Mouse (Mus musculus): ENCODE results near the gene Krtap7-1. TPM values are rescaled to one million over a fixed set of nuclear protein-coding genes. Genes with fewer than 3 reads are reported as not detected.

Krtap7-1 gene
- not detected in 2 replicates for polyA plus RNA-seq (2016; fragmentation: Nextera tagmentation; extraction: Ambion mirVana)

GRCm38 (mm10) chr16:89508223-89508622 lies at the start of gene Krtap7-1:
Gene Krtap7-1 (minus strand): TSS chr16:89508323.
- no peak within 1 kb of the TSS for H3K27ac ChIP-seq
- peaks cover 13% of the 10 kb centered on the region; the same call in 1 of the 2 replicates for H3K9me3 ChIP-seq (replicated peaks)
- no peak within 1 kb of the TSS for H3K4me3 ChIP-seq
- ATAC-seq = no peak
- no peaks in the 10 kb centered on the region for H3K4me1 ChIP-seq
- 72% methylated on average over 4 of the region's 4 CpGs for WGBS (ENCODE audit: insufficient replicate concordance)
- no peak within 1 kb of the TSS for H3K9ac ChIP-seq
- H3K4me2 ChIP-seq = no peak within 1 kb of the TSS
- no peaks in the 10 kb centered on the region for H3K36me3 ChIP-seq
- H3K27me3 ChIP-seq (replicated peaks) = no peaks in the 10 kb centered on the region

GRCm38 (mm10) chr16:89550298-89550697 lies 42.2 kb upstream of the Krtap7-1 start:
- ATAC-seq = no peak
- no peak overlapping the region for H3K4me3 ChIP-seq
- no peak overlapping the region for H3K9ac ChIP-seq
- no peaks in the 10 kb centered on the region for H3K9me3 ChIP-seq (replicated peaks)
- H3K27me3 ChIP-seq (replicated peaks) = no peaks in the 10 kb centered on the region
- no peak overlapping the region for H3K4me2 ChIP-seq
- no peaks in the 10 kb centered on the region for H3K4me1 ChIP-seq
- no peaks in the 10 kb centered on the region for H3K36me3 ChIP-seq
- H3K27ac ChIP-seq = no peak overlapping the region

- no peaks in the 10 kb centered on the region for H3K4me1 ChIP-seq
- no peak overlapping the region for H3K9ac ChIP-seq
- no peaks in the 10 kb centered on the region for H3K27me3 ChIP-seq (replicated peaks)
- H3K4me2 ChIP-seq = no peak overlapping the region
- WGBS (ENCODE audit: insufficient replicate concordance) = 63% methylated on average over 5 of the region's 5 CpGs
- no peak overlapping the region for H3K4me3 ChIP-seq
- H3K27ac ChIP-seq = no peak overlapping the region
- no peaks in the 10 kb centered on the region for H3K9me3 ChIP-seq (replicated peaks)
- no peak for ATAC-seq
- H3K36me3 ChIP-seq = no peaks in the 10 kb centered on the region
These were observed 29.9 kb upstream of the Krtap7-1 start for GRCm38 (mm10) chr16:89538031-89538484.

DNA sequence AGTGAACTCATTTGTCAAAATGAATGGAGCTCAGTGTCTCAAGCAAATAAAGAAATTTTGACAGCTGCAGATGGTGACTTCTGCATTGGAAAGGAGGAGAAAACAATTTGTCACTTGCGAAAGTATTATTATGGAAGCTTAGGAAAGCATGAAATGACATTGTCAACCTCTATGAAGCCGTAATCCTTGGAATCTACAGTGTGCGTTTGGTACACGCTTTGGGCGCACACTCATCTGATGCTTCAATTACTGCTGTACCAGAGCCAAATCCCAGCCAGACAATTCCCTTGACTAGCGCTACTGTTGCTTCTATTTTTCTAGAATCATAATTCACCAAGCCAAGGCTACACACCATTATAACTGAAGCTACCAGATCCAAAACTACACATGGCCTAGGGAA lies 29.2 kb upstream of the Krtap7-1 start:
- 85% methylated on average over 6 of the region's 6 CpGs for WGBS (ENCODE audit: insufficient replicate concordance)
- H3K36me3 ChIP-seq = no peaks in the 10 kb centered on the region
- H3K9me3 ChIP-seq (replicated peaks) = no peaks in the 10 kb centered on the region
- no peak for ATAC-seq
- no peak overlapping the region for H3K27ac ChIP-seq
- H3K4me2 ChIP-seq = no peak overlapping the region
- no peak overlapping the region for H3K4me3 ChIP-seq
- no peaks in the 10 kb centered on the region for H3K27me3 ChIP-seq (replicated peaks)
- H3K4me1 ChIP-seq = no peaks in the 10 kb centered on the region
- no peak overlapping the region for H3K9ac ChIP-seq

GRCm38 (mm10) chr16:89530547-89530946 lies 22.4 kb upstream of the Krtap7-1 start:
- H3K4me2 ChIP-seq = no peak overlapping the region
- no peaks in the 10 kb centered on the region for H3K4me1 ChIP-seq
- H3K9me3 ChIP-seq (replicated peaks) = no peaks in the 10 kb centered on the region
- no peaks in the 10 kb centered on the region for H3K36me3 ChIP-seq
- 47% methylated on average over 7 of the region's 7 CpGs for WGBS (ENCODE audit: insufficient replicate concordance)
- no peak overlapping the region for H3K9ac ChIP-seq
- ATAC-seq = no peak
- no peak overlapping the region for H3K4me3 ChIP-seq
- no peaks in the 10 kb centered on the region for H3K27me3 ChIP-seq (replicated peaks)
- no peak overlapping the region for H3K27ac ChIP-seq

DNA sequence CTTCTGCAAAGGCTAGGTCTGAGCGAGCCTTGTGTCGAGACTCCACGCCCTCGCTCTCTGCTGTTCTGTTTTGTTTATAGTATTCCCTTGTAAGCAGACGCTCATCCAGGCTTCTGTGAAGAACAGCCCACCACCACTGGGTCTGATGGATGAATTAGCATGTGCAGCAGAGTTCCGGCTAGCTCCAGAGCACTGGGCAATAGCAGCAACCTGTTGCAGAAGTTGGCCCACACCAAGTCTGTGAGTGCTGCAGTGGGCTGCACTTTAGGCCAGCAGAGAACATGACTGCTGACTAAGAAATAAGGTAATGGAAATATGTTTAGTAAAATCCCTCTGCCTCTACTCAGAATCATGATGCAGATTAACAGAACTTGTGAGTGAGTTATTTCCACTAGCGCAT lies 21.7 kb upstream of the Krtap7-1 start:
- ATAC-seq = no peak
- Histone ChIP-seq H3K4me2 (no peak overlapping the region), H3K9ac (no peak overlapping the region), H3K9me3 (replicated peaks) (no peaks in the 10 kb centered on the region), H3K36me3 (no peaks in the 10 kb centered on the region), H3K27me3 (replicated peaks) (no peaks in the 10 kb centered on the region), H3K4me1 (no peaks in the 10 kb centered on the region), H3K27ac (no peak overlapping the region), H3K4me3 (no peak overlapping the region)
- WGBS (ENCODE audit: insufficient replicate concordance) = 62% methylated on average over 7 of the region's 7 CpGs

DNA sequence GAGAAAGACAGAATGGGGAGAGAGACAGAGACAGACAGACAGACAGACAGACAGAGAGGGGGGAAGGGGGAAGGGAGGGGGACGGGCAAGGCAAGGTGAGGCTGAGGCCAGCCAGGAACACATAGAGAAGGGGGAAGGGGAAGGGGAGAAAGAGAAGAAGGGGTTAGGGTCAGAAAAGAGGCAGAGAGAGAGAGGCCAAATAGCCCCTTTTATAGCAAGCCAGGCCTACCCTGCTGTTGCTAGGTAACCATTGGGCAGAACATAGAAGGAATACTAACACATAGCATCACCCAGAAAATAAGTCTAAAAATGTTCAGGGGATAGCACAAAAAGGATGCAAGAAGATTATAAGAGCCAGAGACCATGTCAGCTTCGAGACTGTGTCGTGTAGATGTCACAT lies 20.3 kb upstream of the Krtap7-1 start:
- no peak for ATAC-seq
- Histone ChIP-seq H3K27ac (no peak overlapping the region), H3K36me3 (no peaks in the 10 kb centered on the region), H3K27me3 (replicated peaks) (no peaks in the 10 kb centered on the region), H3K4me3 (no peak overlapping the region), H3K4me2 (no peak overlapping the region), H3K9me3 (replicated peaks) (no peaks in the 10 kb centered on the region), H3K4me1 (no peaks in the 10 kb centered on the region), H3K9ac (no peak overlapping the region)
- 64% methylated on average over 3 of the region's 3 CpGs for WGBS (ENCODE audit: insufficient replicate concordance)

DNA sequence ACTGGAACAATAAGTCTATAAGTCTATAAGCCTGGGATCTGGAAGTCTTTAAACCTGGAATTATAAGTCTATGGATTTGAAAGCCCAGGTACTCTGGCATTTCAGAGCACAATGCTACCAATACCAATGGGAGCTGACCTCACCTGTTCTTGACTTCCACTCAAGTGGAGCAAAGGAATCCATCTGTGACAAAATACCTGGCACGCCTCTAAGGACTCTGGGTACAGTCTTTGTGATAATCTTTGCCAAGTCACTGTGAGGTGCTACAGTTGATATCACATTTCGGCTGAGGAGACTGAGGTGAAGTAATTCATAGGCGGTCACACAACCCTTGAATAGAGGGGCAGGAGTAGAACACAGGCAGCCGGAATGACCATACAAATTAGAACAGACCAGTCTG lies 12.9 kb upstream of the Krtap7-1 start:
- Histone ChIP-seq H3K27me3 (replicated peaks) (no peaks in the 10 kb centered on the region), H3K9ac (no peak overlapping the region), H3K4me2 (no peak overlapping the region), H3K4me1 (no peaks in the 10 kb centered on the region), H3K27ac (no peak overlapping the region), H3K4me3 (no peak overlapping the region), H3K36me3 (no peaks in the 10 kb centered on the region), H3K9me3 (replicated peaks) (no peaks in the 10 kb centered on the region)
- ATAC-seq = no peak
- 80% methylated on average over 4 of the region's 4 CpGs for WGBS (ENCODE audit: insufficient replicate concordance)

DNA sequence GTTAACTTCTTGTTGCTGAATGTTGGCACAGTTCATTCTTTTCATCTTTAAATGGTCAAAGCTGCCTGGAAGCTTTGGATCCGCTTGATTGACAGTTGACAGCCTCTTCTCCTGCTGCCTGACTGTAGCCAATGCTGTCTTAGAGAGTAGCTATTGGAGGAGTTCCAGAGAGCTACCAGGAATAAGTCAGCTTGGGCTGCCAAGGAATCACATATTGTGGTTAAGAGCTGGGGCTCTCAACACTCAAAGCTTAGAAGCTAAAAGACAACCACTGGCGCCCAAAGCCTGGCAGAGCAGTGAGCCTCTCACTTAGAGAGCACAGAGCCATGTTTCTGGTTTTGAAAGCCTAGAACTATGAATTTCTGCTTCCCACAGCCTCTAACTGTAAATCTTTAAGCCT lies 12.4 kb upstream of the Krtap7-1 start:
- Histone ChIP-seq H3K4me3 (no peak overlapping the region), H3K9ac (no peak overlapping the region), H3K4me2 (no peak overlapping the region), H3K9me3 (replicated peaks) (no peaks in the 10 kb centered on the region), H3K36me3 (no peaks in the 10 kb centered on the region), H3K27me3 (replicated peaks) (no peaks in the 10 kb centered on the region), H3K4me1 (no peaks in the 10 kb centered on the region), H3K27ac (no peak overlapping the region)
- WGBS (ENCODE audit: insufficient replicate concordance) = 78% methylated on average over 2 of the region's 2 CpGs
- no peak for ATAC-seq

- Histone ChIP-seq H3K4me3 (no peak overlapping the region), H3K36me3 (no peaks in the 10 kb centered on the region), H3K9ac (no peak overlapping the region), H3K4me2 (no peak overlapping the region), H3K9me3 (replicated peaks) (no peaks in the 10 kb centered on the region), H3K27me3 (replicated peaks) (no peaks in the 10 kb centered on the region), H3K4me1 (no peaks in the 10 kb centered on the region), H3K27ac (no peak overlapping the region)
- 74% methylated on average over 6 of the region's 6 CpGs for WGBS (ENCODE audit: insufficient replicate concordance)
- no peak for ATAC-seq
These were observed 12.0 kb upstream of the Krtap7-1 start for GRCm38 (mm10) chr16:89520091-89520490.

- 45% methylated on average over 9 of the region's 9 CpGs for WGBS (ENCODE audit: insufficient replicate concordance)
These were observed 9.5 kb upstream of the Krtap7-1 start for GRCm38 (mm10) chr16:89517635-89518034.

GRCm38 (mm10) chr16:89513431-89513830 lies 5.3 kb upstream of the Krtap7-1 start:
- no peak overlapping the region for H3K4me3 ChIP-seq
- H3K9ac ChIP-seq = no peak overlapping the region
- H3K4me2 ChIP-seq = no peak overlapping the region
- no peaks in the 10 kb centered on the region for H3K27me3 ChIP-seq (replicated peaks)
- WGBS (ENCODE audit: insufficient replicate concordance) = 79% methylated on average over 7 of the region's 7 CpGs
- H3K9me3 ChIP-seq (replicated peaks) = peaks cover 15% of the 10 kb centered on the region; the same call in 1 of the 2 replicates
- H3K36me3 ChIP-seq = no peaks in the 10 kb centered on the region
- ATAC-seq = no peak
- no peak overlapping the region for H3K27ac ChIP-seq
- H3K4me1 ChIP-seq = no peaks in the 10 kb centered on the region

More at GRCm38 (mm10) chr16:89517635-89518034, 9.5 kb upstream of the Krtap7-1 start:
- Histone ChIP-seq H3K9ac (no peak overlapping the region), H3K27ac (no peak overlapping the region), H3K36me3 (no peaks in the 10 kb centered on the region), H3K9me3 (replicated peaks) (0 out of 2 replicates have a peak, but pooled peaks cover 3% of the 10 kb centered on the region), H3K4me3 (no peak overlapping the region), H3K4me2 (no peak overlapping the region), H3K4me1 (no peaks in the 10 kb centered on the region), H3K27me3 (replicated peaks) (no peaks in the 10 kb centered on the region)
- no peak for ATAC-seq

- Histone ChIP-seq H3K4me1 (no peaks in the 10 kb centered on the region), H3K4me2 (no peak overlapping the region), H3K36me3 (no peaks in the 10 kb centered on the region), H3K27me3 (replicated peaks) (no peaks in the 10 kb centered on the region), H3K27ac (no peak overlapping the region), H3K9ac (no peak overlapping the region), H3K4me3 (no peak overlapping the region), H3K9me3 (replicated peaks) (0 out of 2 replicates have a peak, but pooled peaks cover 4% of the 10 kb centered on the region)
- no peak for ATAC-seq
- 83% methylated on average over 2 of the region's 2 CpGs for WGBS (ENCODE audit: insufficient replicate concordance)
These were observed 4.6 kb downstream of the Krtap7-1 start for GRCm38 (mm10) chr16:89503571-89503970.

Measured in liver, embryonic 12.5 days (tissue).